Mouse (Mus musculus): ENCODE results near the gene Zmat1.
"Not testable (repeated sequence)": the region's sequence is repeated elsewhere in the genome, so short reads cannot be mapped to it uniquely, and the experiment has no call there.

Gene Zmat1

DNA sequence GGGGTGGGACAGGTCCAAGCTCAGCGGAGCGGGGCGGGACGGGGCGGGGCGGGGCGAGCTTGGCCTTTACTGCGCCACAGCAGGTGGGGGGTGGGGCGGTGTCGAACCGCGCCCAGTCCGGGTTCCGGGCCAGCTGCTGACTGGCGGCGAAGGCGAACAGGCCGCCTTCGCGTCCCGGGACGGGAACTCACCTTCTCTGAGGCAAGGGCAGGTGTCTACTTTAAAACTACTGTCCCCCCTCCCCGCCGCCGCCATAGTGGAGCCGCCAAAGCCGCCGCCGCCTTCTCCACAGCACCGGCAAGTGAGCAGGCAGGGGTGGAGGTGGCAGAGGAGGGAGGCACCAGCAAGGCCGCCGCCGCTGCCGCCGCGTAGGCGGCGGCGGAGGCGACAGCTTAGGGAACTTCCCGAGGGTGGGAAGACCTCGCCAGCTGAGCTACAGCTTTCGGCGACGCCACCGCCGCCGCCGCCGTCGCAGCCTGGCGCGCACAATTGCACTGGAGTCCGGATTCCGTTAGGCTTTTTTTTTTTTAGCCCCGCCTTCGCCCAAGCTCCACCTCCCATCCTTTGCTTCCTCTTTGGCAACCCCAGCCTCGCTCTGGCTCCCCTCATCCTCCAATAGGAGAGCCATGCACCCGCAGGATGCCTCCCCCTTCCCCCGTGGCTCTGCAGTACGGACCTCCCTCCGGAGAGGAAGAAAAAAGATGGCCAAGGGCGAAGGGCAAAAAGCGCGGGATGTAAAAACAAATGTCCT, at the start of gene Zmat1:
Gene Zmat1, minus strand, starts transcription at position 490 of the 751 bp plus-strand sequence.
- DNase-seq (ENCODE audit: low spot score): peak; percentile 90

DNA sequence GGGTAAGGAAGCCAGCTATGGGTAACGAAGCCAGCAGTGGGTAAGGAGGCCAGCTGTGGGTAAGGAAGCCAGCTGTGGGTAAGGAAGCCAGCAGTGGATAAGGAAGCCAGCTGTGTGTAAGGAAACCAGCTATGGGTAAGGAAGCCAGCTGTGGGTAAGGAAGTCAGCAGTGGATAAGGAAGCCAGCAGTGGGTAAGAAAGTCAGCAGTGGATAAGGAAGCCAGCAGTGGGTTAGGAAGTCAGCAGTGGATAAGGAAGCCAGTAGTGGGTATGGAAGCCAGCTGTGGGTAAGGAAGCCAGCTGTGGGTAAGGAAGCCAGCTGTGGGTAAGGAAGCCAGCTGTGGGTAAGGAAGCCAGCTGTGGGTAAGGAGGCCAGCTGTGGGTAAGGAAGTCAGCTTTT, 44.9 kb upstream of the Zmat1 start:
- not testable (repeated sequence) for DNase-seq (ENCODE audit: low spot score)

DNA sequence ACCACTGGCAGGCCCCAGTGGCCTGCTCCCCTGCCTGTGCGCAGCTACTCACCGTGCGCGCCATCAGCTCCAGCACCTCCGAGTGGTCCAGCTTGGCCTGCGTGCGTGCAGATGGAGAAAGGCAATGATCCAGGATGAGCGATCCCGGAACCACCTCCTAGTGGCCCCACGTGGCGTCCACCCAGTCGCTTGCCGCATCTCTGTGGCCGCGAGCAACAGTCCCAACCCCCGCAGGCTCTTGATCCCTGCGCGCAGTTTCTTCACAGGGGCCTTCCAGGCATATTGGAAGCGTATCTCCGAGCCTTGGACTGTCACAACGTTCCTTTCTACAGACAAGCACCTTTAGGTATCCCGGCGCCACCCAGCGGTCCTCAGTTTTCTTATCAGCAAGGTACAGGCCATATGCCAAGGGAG, 27.0 kb upstream of the Zmat1 start:
- peak; percentile 35 for DNase-seq (ENCODE audit: low spot score)

DNA sequence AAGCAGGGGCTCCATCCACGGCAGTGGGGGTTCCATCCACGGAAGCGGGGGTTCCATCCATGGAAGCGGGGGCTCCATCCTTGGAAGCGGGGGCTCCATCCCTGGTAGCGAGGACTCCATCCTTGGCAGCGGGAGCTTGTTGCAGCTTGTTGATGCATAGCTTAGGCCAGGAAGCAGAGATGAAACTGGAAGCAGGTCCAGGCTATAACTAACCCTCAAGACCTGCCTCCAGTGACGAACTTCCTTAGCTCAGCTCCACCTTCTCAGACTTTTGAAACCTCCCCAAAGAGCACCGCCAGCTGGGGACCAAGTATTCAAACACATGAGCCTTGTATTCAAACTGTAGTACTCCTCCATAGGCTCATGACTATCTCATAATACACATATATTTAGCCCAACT, 16.1 kb upstream of the Zmat1 start:
- DNase-seq (ENCODE audit: low spot score): no peak

DNA sequence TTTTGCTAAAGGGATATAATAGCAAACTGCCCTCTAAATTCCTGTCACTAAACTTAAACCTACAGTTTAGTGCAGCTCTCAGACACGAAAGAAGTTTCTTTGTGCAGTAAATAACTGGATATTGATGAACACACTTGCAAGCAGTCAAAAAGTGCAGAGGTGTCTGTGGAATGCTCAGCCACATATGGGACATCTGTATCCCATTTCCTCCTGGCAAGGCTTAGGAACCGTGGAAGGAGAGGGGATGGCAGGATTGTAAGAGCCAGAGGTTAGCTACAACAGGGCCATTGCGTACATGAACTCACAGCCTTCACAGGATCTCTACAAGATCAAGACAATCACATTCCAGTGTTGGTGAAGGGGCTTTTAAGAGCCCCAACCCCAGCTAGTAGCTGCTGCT, 2.4 kb upstream of the Zmat1 start:
- no peak for DNase-seq (ENCODE audit: low spot score)

DNA sequence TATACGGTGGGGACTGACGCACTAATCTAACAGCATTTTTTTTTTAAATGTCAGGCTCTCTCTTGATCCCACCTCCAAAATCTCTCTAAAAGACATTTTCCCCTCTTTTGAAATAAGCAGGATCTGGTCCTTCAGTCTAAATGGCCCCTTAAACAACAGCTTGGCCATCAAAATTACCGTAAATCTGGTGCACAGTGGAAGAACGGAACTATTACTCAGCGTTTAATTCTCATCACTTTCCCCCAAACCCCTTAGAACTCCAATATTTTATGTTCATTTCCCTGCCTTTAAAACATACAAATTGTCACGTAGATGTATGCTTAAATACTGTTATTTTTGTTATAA, 434 bp upstream of the Zmat1 start:
- no peak for DNase-seq (ENCODE audit: low spot score)

DNA sequence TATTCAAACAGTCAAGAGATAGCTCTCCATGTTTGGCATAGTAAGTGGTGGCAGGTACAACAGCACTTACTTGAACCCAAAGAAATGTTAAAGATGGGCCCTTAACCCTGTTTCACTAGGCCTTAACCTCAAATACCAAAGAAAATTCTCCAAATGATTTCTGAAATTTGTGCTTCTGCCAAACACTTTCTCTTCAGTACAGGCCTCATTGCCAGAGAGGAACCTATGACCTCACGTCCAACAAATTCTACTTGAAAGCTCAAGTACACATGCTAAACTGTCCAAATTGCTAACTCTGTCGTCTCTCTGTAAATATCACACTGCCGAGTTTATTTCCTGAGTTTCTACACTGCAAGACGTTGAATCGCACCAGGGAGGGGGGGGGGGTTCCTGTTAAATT, 988 bp downstream of the Zmat1 start:
- DNase-seq (ENCODE audit: low spot score): no peak

DNA sequence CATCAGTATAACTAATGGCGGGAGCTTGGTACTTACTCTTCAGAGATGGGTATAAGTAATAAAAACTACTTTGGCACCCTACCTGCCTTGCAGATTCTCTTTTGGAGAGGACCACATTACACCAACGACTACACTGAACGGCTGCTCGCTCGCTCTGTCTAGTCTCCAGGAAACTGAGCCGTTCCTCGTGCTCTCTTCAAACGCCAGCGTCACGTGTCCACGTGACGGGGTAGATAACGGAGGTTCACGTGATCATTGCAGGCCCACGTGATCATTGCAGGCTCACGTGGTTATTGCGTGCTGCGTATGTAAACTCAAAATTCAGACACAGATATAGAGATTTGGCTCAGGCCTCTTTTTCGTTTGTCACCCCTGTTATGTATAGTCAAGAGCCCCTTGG, 44.5 kb downstream of the Zmat1 start, which contains the start of gene Nxf2:
Gene Nxf2, minus strand, starts transcription at position 209 of the 400 bp plus-strand sequence.
- no peak for DNase-seq (ENCODE audit: low spot score)

DNA sequence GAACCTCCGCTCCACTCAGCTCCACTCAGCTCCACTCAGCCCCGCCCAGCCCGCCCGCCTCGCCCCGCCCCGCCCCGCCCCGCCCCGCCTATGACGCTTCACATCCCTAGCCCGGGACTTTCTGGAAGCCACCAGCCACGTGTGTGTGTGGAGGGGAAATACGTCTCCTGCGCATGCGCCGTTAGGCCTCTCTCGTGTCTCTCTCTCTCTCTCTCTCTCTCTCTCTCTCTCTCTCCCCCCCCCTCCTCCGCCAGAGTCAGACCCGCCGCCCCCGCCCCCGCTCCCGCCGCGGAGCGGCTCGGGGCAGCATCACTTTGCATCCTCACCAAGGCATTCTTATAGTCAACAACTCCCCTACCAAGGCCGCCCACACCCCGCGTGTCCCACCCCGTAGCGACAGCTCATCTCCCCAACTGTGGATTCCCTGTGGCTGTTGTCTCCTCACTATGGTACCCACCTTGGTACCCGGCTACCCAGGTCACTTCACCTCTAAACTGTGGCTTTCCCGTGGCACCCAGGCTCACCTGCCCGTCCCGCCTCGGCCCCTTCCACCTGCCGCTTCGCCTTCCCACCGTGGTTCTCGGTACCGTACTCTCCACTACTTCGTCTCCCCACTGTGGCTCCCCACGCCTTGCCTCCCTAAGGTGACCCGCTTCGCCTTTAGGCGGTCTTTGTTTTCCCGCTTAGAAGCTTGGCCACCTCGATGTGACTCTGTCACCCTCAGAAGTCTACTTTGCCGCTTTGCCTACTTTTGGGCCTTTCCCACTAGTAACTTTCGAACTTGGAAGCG, 45.5 kb downstream of the Zmat1 start:
- peak; percentile 63 for DNase-seq (ENCODE audit: low spot score)

DNA sequence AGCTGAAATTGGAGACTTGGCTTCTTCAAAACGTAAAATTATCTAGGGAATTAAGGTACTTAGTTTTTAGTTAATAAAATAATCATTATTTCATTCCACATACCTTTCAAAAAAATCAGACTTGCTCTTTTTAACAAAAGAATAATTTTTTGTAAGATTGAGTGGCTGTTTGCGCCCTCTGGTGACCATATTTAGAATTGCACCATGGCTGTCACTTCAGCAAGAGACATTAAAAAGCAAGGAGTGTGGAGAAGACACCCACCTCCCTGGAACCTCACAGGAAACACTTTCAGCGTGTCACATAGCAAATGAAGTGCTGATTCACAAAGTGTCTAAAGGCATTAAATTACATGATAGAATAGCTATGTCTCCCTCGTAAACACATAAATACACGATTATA, 78.6 kb downstream of the Zmat1 start:
- DNase-seq (ENCODE audit: low spot score): peak; percentile 19

DNA sequence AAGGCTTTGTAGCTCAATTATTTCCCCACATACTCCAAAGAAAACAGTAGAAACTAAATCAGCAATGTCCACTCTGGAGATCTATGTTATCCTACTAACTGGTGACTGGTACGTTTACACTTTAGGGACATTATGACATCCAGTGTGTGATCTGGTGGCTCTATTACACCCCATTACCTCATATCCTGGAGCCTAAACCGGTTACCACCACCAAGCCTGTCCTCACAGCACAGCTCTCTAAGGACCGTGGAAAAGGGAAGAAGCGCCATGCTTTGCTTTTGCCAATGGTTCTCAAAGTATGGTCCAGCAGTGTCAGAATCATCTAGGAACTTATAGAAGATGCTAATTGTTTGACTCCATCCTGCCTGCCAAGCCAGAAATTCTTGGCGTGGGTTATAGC, 79.1 kb downstream of the Zmat1 start:
- no peak for DNase-seq (ENCODE audit: low spot score)

DNA sequence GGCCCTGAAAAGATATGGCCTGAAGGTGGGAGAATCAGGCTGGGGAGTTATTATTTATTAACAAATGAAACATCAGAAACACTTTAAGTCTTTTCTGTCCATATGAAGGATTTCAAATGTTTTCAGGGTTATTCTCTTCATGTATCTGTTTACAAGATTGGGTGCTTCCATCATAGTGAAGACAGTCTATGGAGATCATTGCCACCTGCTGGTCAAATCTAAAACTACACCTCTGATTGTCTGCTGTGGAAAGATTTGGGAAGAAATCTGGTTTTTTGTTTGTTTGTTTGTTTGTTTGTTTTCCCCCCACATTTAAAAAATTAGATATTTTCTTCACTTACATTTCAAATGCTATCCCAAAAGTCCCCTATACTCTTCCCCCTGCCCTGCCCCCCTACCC, 84.0 kb downstream of the Zmat1 start:
- peak; percentile 56 for DNase-seq (ENCODE audit: low spot score)

DNA sequence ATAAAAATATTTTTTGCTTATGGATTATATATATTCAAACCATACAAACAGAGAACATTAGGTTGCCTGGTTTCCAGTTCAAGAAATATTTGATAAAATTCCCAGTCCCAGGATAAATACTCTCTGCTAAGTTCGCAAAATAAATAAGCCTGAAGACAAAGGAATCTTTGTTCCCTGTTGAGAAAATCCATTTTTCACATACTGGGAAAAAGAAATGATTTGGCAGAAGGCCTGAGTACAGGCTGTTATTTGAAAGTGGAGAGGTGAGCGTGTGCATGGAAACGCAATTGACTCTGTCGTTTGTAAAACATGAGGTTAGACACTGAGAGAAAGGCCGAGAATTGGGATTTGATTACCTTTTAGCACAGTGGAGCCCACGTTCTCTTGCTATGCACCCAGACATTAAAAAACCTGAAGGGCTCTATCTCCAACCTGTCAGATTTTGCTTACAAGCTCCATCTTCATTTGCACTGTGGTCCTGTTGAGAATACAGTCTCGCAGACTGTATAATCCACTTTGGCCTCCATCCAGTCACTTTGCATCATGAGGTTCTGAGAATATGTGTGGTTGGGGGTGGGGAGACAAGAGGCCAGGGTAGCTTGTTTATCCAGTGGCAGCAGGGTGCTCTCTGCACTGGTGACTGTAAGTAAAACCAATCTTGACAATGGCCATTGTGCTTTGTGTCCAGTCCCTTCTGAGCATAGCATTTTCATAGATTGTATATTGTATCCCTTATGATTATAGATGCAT, 85.2 kb downstream of the Zmat1 start:
- no peak for DNase-seq (ENCODE audit: low spot score)
